Mouse (Mus musculus) megakaryocyte, embryonic 14.5 days (primary cell): ENCODE measurements around the gene Ndufs2.

ENCODE experiments used
- FLI1 ChIP-seq: IDR thresholded peaks from 2 replicates; pipeline ENCODE4 v1.6.1; 2012; ENCODE audit warnings: low read length, inconsistent platforms, mixed read lengths
- GATA1 ChIP-seq: IDR thresholded peaks from 3 replicates; pipeline ENCODE4 v1.6.1; 2012; ENCODE audit warnings: mixed read lengths, low read length, inconsistent platforms, borderline replicate concordance

DNA sequence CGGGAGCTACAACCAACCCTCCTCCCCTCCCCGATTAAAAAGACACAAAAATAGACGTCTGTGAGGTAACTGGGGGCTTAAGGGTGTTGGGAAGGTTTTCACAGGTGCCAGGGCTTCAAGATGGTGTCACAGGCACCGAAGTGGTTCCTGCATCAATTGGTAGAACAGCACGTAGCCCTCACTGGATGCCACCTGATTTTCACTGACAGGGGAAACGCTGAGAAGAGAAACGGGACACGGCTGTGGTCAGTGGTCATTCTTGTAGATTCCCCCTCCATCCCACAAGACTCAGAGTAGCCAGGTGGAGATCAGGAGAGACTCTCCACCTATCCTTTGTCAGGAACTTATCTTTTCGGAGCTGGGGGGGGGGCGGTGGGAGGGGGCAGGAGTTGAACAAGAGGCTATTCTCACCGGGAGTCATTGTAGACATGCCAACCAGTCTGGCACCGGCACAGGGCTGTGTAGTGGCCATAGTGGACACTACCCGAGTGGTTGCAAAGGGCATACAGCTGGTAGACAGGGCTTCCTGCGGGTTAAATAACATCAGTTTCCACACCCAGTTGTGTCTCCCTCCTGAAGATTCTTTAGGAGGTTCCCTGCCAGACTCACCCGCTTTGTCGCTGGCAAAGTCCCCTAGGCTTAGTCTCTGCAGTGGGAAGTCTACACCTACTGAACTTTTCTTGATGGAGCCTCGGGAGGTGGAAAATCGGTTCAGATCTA lies 31.1 kb upstream of the Ndufs2 start:
- TF ChIP-seq GATA1, result no peak
- TF ChIP-seq FLI1, result no peak
